Mouse (Mus musculus) embryonic facial prominence, embryonic 11.5 days (tissue): ENCODE results near the gene Fars2. TPM values are rescaled to one million over a fixed set of nuclear protein-coding genes. Genes with fewer than 3 reads are reported as not detected.

ENCODE experiments used
- ATAC-seq: fragments of 200-750 bp; cut with Nextera tagmentation; replicated peaks from 2 replicates; pipeline ENCODE4 v1.8.0; 2017; ENCODE audit warnings: low read depth; ENCODE audit not compliant: insufficient number of reproducible peaks, low FRiP score, low TSS enrichment
- DNase-seq: peaks from one replicate; pipeline ENCODE4 v3.0.0-alpha.2; 2015; ENCODE audit warnings: low spot score
- H3K27ac ChIP-seq: fragments of 300-500 bp; sonication (generic); replicated peaks from 2 replicates; pipeline ENCODE4 v1.5.1; 2014; ENCODE audit warnings: mild to moderate bottlenecking, low read depth, low read length, control low read depth
- H3K27me3 ChIP-seq: fragments of 300-500 bp; sonication (generic); 2 replicates; pipeline ENCODE4 v1.6.1; 2014; ENCODE audit warnings: mild to moderate bottlenecking, low read length, moderate library complexity, mixed read lengths; ENCODE audit not compliant: control insufficient read depth, insufficient read depth
- H3K36me3 ChIP-seq: fragments of 300-500 bp; sonication (generic); replicated peaks from 2 replicates; pipeline ENCODE4 v1.6.1; 2014; ENCODE audit warnings: low read depth, mild to moderate bottlenecking, low read length, moderate library complexity, mixed read lengths; ENCODE audit not compliant: control insufficient read depth, insufficient read depth
- H3K4me1 ChIP-seq: fragments of 300-500 bp; sonication (generic); 2 replicates; pipeline ENCODE4 v1.6.1; 2014; ENCODE audit warnings: low read length, mixed read lengths; ENCODE audit not compliant: control insufficient read depth, insufficient read depth
- H3K4me2 ChIP-seq: fragments of 300-500 bp; sonication (generic); 2 replicates; pipeline ENCODE4 v1.6.1; 2014; ENCODE audit warnings: low read depth, mild to moderate bottlenecking, control low read depth, low read length, moderate library complexity
- H3K4me3 ChIP-seq: fragments of 300-500 bp; sonication (generic); 2 replicates; pipeline ENCODE4 v1.5.1; 2014; ENCODE audit warnings: low read depth, low read length, control low read depth
- H3K9ac ChIP-seq: fragments of 300-500 bp; sonication (generic); replicated peaks from 2 replicates; pipeline ENCODE4 v1.6.1; 2014; ENCODE audit warnings: mild to moderate bottlenecking, control low read depth, low read length
- H3K9me3 ChIP-seq: fragments of 300-500 bp; sonication (generic); replicated peaks from 2 replicates; pipeline ENCODE4 v1.6.1; 2016; ENCODE audit warnings: mild to moderate bottlenecking, low read length, inconsistent platforms, mixed read lengths; ENCODE audit not compliant: control insufficient read depth
- WGBS: fragments of 180-500 bp; shearing (Covaris S2); extraction: QIAGEN DNeasy Blood & Tissue Kit; methylation state at CpG from one replicate; pipeline ENCODE4 v1.1.7; 2014; 5-methylcytosine and 5-hydroxymethylcytosine counted together
- polyA plus RNA-seq: library from polyadenylated mRNA; unstranded; fragments of >200 nt; fragmentation: Nextera tagmentation; extraction: Ambion mirVana; gene quantifications from 2 replicates; pipeline ENCODE4 v1.2.1, GENCODE M21; 2014

The Fars2 gene
- polyA plus RNA-seq, 1 experiment from 2014 or later, result 28.1 TPM

DNA sequence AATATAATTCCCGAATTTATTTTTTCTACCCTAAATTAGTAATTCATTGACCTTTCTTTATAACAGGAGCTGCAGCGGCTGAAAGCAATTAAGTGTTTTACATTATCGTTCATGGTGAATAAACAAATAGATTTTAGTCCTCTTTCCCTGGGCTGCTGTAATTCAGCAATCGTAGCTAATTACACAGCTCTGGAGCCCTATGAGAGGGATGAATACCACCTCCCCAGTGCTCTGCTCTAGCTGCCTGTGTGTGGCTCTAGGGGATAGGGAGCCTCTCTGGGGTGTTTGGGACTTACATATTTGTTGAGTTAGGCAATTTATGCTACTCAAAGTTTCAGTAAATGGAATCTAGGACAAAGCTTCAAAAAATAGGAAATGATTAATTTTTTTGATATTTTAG is 190.2 kb downstream of the Fars2 start:
- ATAC-seq, result no peak

DNA sequence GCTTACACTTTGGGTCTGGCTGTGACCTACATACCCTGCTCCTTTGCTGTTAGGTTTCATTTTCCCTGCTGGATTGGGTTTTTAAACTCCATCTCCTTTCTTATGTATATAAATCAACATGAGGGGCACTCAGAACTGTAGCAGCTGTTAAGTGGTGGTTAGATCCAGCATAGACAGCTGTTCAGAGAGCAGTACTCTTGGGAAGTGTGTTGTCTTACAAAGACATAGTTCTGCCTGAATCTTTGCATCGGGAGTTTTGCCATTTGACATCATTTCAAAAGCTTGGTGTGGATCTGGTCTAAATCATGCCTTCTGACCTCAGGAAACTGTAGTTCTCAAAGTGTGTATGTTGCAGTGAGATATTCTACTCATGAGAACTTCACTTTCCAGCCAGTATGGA is 191.9 kb downstream of the Fars2 start:
- Histone ChIP-seq H3K9ac (no peak overlapping the region), H3K9me3 (no peaks in the 10 kb centered on the region), H3K27me3 (no peaks in the 10 kb centered on the region), H3K4me3 (no peak overlapping the region), H3K4me2 (no peak overlapping the region), H3K36me3 (no peaks in the 10 kb centered on the region), H3K27ac (no peak overlapping the region), H3K4me1 (no peaks in the 10 kb centered on the region)
- 83% methylated on average over 1 of the region's 1 CpGs for WGBS
- DNase-seq (no peak), ATAC-seq (no peak)

More for the DNA sequence above, 190.2 kb downstream of the Fars2 start:
- no peaks in the 10 kb centered on the region for H3K36me3 ChIP-seq
- H3K9ac ChIP-seq, result no peak overlapping the region
- no peaks in the 10 kb centered on the region for H3K27me3 ChIP-seq
- no peak overlapping the region for H3K4me2 ChIP-seq
- H3K9me3 ChIP-seq, result no peaks in the 10 kb centered on the region
- H3K4me1 ChIP-seq, result no peaks in the 10 kb centered on the region
- no peak overlapping the region for H3K27ac ChIP-seq
- no peak overlapping the region for H3K4me3 ChIP-seq
- WGBS, result 71% methylated on average over 4 of the region's 4 CpGs
- no peak for DNase-seq

GRCm38 (mm10) chr13:36314218-36314617 is 197.0 kb downstream of the Fars2 start:
- H3K27ac ChIP-seq, result no peak overlapping the region
- H3K4me3 ChIP-seq, result no peak overlapping the region
- no peak for DNase-seq
- H3K4me1 ChIP-seq, result no peaks in the 10 kb centered on the region
- no peak for ATAC-seq
- WGBS, result 90% methylated on average over 8 of the region's 8 CpGs
- H3K27me3 ChIP-seq, result no peaks in the 10 kb centered on the region
- H3K9me3 ChIP-seq, result no peaks in the 10 kb centered on the region
- H3K9ac ChIP-seq, result no peak overlapping the region
- no peak overlapping the region for H3K4me2 ChIP-seq
- no peaks in the 10 kb centered on the region for H3K36me3 ChIP-seq

DNA sequence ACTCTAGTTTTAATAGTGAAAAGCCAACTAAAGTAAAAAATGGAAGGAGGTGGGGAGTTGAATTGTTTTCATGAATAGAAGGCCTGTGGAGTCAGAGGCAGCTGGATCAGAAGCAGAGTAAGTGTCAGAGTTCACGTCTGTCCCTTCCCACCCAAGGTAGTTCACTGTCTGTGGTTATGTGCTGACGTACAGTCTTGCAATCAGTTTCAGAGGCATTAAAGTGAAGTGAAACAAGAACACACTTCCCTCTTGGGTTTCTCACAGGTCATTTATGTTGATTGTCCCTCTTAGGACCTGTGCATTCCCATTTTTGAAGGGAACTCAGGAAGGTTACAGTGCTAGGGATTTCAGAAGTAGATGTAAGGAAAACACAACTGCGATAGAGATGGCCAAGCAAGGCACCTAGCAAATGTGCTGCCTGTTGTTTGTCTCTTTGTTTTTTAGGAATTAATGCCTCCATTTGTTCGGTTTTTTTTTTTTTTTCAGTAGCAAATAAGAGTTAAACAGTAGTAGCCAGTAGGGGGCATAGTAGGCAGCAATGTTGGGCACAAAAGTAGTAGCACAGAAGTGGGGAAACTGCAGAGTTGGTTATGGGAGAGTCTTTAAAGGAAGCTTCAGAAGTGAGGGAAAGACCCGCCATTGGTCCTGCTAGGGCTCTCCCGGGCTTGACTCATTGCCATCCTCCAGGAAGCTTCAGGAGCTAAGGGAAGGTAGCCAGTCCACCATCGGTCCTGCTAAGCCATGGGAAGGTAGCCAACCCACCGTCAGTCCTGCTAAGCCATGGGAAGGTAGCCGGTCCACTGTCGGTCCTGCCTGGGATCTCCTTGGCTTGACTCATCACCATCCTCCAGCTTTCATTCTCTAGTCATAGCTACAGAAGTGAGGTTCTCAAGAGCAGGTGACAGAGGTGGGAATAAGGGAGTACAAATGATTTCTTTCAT is 197.9 kb downstream of the Fars2 start:
- ATAC-seq (no peak), DNase-seq (no peak)
- Histone ChIP-seq H3K4me3 (no peak overlapping the region), H3K4me1 (no peaks in the 10 kb centered on the region), H3K27me3 (no peaks in the 10 kb centered on the region), H3K9ac (no peak overlapping the region), H3K9me3 (no peaks in the 10 kb centered on the region), H3K36me3 (no peaks in the 10 kb centered on the region), H3K4me2 (no peak overlapping the region), H3K27ac (no peak overlapping the region)
- 86% methylated on average over 10 of the region's 10 CpGs for WGBS

GRCm38 (mm10) chr13:36317824-36318223 is 200.6 kb downstream of the Fars2 start:
- no peak overlapping the region for H3K4me2 ChIP-seq
- no peaks in the 10 kb centered on the region for H3K36me3 ChIP-seq
- H3K4me3 ChIP-seq, result no peak overlapping the region
- no peak overlapping the region for H3K9ac ChIP-seq
- no peaks in the 10 kb centered on the region for H3K27me3 ChIP-seq
- DNase-seq, result no peak
- H3K27ac ChIP-seq, result no peak overlapping the region
- 81% methylated on average over 3 of the region's 3 CpGs for WGBS
- no peaks in the 10 kb centered on the region for H3K9me3 ChIP-seq
- ATAC-seq, result no peak
- H3K4me1 ChIP-seq, result no peaks in the 10 kb centered on the region

GRCm38 (mm10) chr13:36324624-36325023 is 207.4 kb downstream of the Fars2 start:
- DNase-seq (no peak), ATAC-seq (no peak)
- Histone ChIP-seq H3K4me3 (no peak overlapping the region), H3K27me3 (no peaks in the 10 kb centered on the region), H3K4me2 (no peak overlapping the region), H3K4me1 (no peaks in the 10 kb centered on the region), H3K9ac (no peak overlapping the region), H3K9me3 (no peaks in the 10 kb centered on the region), H3K36me3 (no peaks in the 10 kb centered on the region), H3K27ac (no peak overlapping the region)
- 93% methylated on average over 2 of the region's 2 CpGs for WGBS

GRCm38 (mm10) chr13:36326539-36326938 is 209.3 kb downstream of the Fars2 start:
- Histone ChIP-seq H3K4me3 (no peak overlapping the region), H3K27ac (no peak overlapping the region), H3K9ac (no peak overlapping the region), H3K9me3 (no peaks in the 10 kb centered on the region), H3K27me3 (no peaks in the 10 kb centered on the region), H3K4me2 (no peak overlapping the region), H3K4me1 (no peaks in the 10 kb centered on the region), H3K36me3 (no peaks in the 10 kb centered on the region)
- 50% methylated on average over 3 of the region's 3 CpGs for WGBS
- DNase-seq, result no peak
- ATAC-seq, result no peak

DNA sequence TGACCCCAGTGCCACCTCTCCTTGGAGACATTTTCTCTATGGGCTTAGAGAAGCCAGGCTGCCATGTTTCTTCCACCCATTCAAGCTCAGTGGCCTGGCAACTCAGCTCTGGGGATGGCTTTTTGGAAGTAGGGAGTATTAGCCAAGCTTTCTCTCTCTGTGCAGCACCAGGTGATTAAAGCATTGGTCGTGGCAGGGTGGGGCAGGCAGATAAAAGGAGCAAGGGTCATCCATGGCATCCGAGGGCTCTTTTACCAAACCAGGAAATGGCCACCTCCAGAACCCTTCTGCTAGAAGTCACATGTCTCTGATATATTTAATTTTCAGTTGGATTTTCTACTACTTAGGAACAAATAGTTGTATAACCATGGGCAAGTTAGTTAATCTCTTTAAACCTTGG is 212.7 kb downstream of the Fars2 start:
- no peak overlapping the region for H3K4me3 ChIP-seq
- WGBS, result 70% methylated on average over 2 of the region's 2 CpGs
- H3K4me2 ChIP-seq, result no peak overlapping the region
- H3K9me3 ChIP-seq, result no peaks in the 10 kb centered on the region
- H3K4me1 ChIP-seq, result no peaks in the 10 kb centered on the region
- no peaks in the 10 kb centered on the region for H3K36me3 ChIP-seq
- no peaks in the 10 kb centered on the region for H3K27me3 ChIP-seq
- no peak overlapping the region for H3K9ac ChIP-seq
- DNase-seq (no peak), ATAC-seq (no peak)
- H3K27ac ChIP-seq, result no peak overlapping the region
